Mouse (Mus musculus): ENCODE measurements around the gene Rap1a. TPM values are rescaled to one million over a fixed set of nuclear protein-coding genes. Genes with fewer than 3 reads are reported as not detected.
A peak's percentile ranks its signal among the peaks of the same experiment; 100 is the strongest.

Gene Rap1a
- polyA plus RNA-seq, 1 experiment from 2014 or later: 83.4 TPM

GRCm38 (mm10) chr3:105721681-105722201 is 79.4 kb downstream of the Rap1a start:
- WGBS: 72% methylated on average over 2 of the region's 2 CpGs
- Histone ChIP-seq H3K27ac (no peak overlapping the region), H3K4me2 (replicated peaks) (no peak overlapping the region), H3K4me1 (peaks cover 12% of the 10 kb centered on the region; the same call in 1 of the 2 replicates), H3K9ac (no peak overlapping the region), H3K27me3 (no peaks in the 10 kb centered on the region), H3K4me3 (no peak overlapping the region), H3K9me3 (no peaks in the 10 kb centered on the region), H3K36me3 (no peaks in the 10 kb centered on the region)
- ATAC-seq (ENCODE audit: insufficient number of reproducible peaks, insufficient read depth, low FRiP score, low TSS enrichment): no peak

DNA sequence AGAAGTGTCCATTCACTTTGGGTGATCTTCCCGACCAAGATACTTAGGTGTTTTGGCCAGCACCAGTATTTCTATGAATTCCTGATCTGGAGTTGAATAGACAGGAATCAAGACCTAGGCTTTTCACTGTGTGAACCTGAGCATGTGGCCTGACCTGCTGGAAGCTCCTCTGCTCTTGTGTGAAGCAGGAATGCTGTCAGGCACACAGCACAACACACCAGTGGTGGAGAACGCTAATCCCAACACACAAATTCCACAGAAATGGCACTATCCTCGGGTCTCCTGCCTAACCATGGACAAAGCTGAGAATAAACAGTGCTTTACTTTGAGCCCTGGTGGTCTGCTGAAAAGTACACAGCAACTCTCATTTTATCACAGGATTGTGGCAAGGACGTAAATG is 80.6 kb downstream of the Rap1a start:
- H3K27ac ChIP-seq: no peak overlapping the region
- H3K36me3 ChIP-seq: no peaks in the 10 kb centered on the region
- 73% methylated on average over 4 of the region's 4 CpGs for WGBS
- no peak for ATAC-seq (ENCODE audit: insufficient number of reproducible peaks, insufficient read depth, low FRiP score, low TSS enrichment)
- H3K4me2 ChIP-seq (replicated peaks): no peak overlapping the region
- H3K27me3 ChIP-seq: no peaks in the 10 kb centered on the region
- no peak overlapping the region for H3K4me3 ChIP-seq
- H3K9me3 ChIP-seq: no peaks in the 10 kb centered on the region
- peaks cover 18% of the 10 kb centered on the region for H3K4me1 ChIP-seq
- H3K9ac ChIP-seq: no peak overlapping the region

DNA sequence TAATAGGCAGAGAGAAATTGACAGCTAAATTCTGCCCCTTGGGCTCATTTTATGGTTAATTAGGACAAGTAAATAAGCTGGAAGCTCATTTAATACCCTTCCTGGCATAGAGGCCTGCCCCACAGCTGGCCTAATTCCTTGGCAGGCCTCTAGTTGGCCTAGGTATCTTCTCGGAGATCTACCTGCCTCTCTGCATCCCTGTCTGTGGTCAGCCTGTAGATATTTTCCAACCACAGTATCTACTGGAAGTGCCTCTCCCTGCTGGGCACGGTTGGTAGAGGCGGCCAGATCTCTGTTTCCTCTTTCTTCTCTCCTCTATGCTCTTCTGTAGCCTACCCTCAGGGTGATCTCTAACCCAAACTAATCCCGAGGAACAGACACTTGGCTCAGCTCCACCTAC is 81.2 kb downstream of the Rap1a start:
- H3K9ac ChIP-seq: no peak overlapping the region
- no peaks in the 10 kb centered on the region for H3K9me3 ChIP-seq
- H3K27me3 ChIP-seq: no peaks in the 10 kb centered on the region
- H3K36me3 ChIP-seq: no peaks in the 10 kb centered on the region
- ATAC-seq (ENCODE audit: insufficient number of reproducible peaks, insufficient read depth, low FRiP score, low TSS enrichment): no peak
- no peak overlapping the region for H3K27ac ChIP-seq
- no peak overlapping the region for H3K4me3 ChIP-seq
- no peak overlapping the region for H3K4me2 ChIP-seq (replicated peaks)
- WGBS: 61% methylated on average over 4 of the region's 4 CpGs
- H3K4me1 ChIP-seq: peaks cover 18% of the 10 kb centered on the region

DNA sequence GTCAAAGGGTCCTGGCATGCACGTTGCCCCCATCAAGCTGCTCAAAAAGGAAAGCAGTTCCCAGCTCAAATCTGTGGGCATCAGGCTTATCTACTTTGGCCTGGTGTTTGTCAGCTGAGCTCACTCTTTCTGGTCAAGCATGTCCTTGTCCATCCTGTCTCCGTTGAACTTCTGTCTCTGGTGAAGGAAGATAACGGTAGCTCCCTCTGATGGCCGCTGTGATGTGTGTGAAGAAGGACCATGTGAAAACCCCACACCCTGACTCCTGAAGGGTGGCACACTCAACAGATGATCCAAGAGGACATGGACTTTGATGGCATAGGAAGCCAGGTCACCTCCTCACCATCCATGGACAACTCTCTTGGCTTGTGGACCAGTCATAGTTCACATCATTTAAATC is 82.4 kb downstream of the Rap1a start:
- no peak overlapping the region for H3K4me2 ChIP-seq (replicated peaks)
- no peak overlapping the region for H3K4me3 ChIP-seq
- no peaks in the 10 kb centered on the region for H3K27me3 ChIP-seq
- no peak for ATAC-seq (ENCODE audit: insufficient number of reproducible peaks, insufficient read depth, low FRiP score, low TSS enrichment)
- WGBS: 45% methylated on average over 4 of the region's 4 CpGs
- H3K36me3 ChIP-seq: no peaks in the 10 kb centered on the region
- H3K27ac ChIP-seq: no peak overlapping the region
- no peaks in the 10 kb centered on the region for H3K9me3 ChIP-seq
- H3K4me1 ChIP-seq: peaks cover 27% of the 10 kb centered on the region
- no peak overlapping the region for H3K9ac ChIP-seq

- Histone ChIP-seq H3K36me3 (no peaks in the 10 kb centered on the region), H3K4me2 (replicated peaks) (no peak overlapping the region), H3K9ac (no peak overlapping the region), H3K27ac (peak overlapping the region; percentile 23; the same call in 1 of the 2 replicates), H3K27me3 (no peaks in the 10 kb centered on the region), H3K4me3 (no peak overlapping the region), H3K9me3 (no peaks in the 10 kb centered on the region), H3K4me1 (peaks cover 34% of the 10 kb centered on the region)
- WGBS: 45% methylated on average over 11 of the region's 11 CpGs
- no peak for ATAC-seq (ENCODE audit: insufficient number of reproducible peaks, insufficient read depth, low FRiP score, low TSS enrichment)
Observed at GRCm38 (mm10) chr3:105717856-105718555, 83.1 kb downstream of the Rap1a start.

DNA sequence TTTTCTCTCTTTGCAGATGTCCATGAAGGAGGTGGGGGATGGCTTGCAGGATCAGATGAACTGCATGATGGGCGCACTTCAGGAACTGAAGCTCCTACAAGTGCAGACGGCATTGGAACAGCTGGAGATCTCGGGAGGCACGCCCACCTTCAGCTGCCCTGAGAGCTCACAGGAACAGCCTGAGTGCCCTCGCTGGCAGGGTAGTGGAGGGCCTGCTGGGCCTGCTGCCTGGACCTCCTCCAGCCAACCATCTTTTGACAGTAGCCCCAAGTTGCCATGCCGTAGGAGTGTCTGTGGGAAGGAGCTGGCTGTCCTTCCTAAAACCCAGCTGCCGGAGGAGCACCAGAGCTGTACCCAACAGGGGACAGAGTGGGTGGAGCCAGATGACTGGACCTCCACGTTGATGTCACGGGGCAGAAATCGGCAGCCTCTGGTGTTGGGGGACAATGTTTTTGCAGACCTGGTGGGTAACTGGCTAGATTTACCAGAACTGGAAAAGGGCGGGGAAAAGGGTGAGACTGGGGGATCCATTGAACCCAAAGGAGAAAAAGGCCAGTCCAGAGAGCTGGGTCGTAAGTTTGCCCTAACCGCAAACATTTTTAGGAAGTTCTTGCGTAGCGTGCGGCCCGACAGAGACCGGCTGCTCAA is 84.7 kb downstream of the Rap1a start:
- Histone ChIP-seq H3K27ac (0 out of 2 replicates have a peak overlapping the region, but pooled peaks have one; percentile 5), H3K4me1 (peaks cover 38% of the 10 kb centered on the region), H3K4me3 (no peak overlapping the region), H3K36me3 (no peaks in the 10 kb centered on the region), H3K4me2 (replicated peaks) (no peak overlapping the region), H3K9me3 (no peaks in the 10 kb centered on the region), H3K9ac (no peak overlapping the region), H3K27me3 (no peaks in the 10 kb centered on the region)
- no peak for ATAC-seq (ENCODE audit: insufficient number of reproducible peaks, insufficient read depth, low FRiP score, low TSS enrichment)
- WGBS: 64% methylated on average over 18 of the region's 18 CpGs

- Histone ChIP-seq H3K27me3 (no peaks in the 10 kb centered on the region), H3K27ac (no peak overlapping the region), H3K9me3 (no peaks in the 10 kb centered on the region), H3K4me1 (peaks cover 39% of the 10 kb centered on the region), H3K9ac (no peak overlapping the region), H3K4me2 (replicated peaks) (no peak overlapping the region), H3K36me3 (no peaks in the 10 kb centered on the region), H3K4me3 (no peak overlapping the region)
- ATAC-seq (ENCODE audit: insufficient number of reproducible peaks, insufficient read depth, low FRiP score, low TSS enrichment): no peak
Observed at GRCm38 (mm10) chr3:105714820-105715167, 86.3 kb downstream of the Rap1a start.

DNA sequence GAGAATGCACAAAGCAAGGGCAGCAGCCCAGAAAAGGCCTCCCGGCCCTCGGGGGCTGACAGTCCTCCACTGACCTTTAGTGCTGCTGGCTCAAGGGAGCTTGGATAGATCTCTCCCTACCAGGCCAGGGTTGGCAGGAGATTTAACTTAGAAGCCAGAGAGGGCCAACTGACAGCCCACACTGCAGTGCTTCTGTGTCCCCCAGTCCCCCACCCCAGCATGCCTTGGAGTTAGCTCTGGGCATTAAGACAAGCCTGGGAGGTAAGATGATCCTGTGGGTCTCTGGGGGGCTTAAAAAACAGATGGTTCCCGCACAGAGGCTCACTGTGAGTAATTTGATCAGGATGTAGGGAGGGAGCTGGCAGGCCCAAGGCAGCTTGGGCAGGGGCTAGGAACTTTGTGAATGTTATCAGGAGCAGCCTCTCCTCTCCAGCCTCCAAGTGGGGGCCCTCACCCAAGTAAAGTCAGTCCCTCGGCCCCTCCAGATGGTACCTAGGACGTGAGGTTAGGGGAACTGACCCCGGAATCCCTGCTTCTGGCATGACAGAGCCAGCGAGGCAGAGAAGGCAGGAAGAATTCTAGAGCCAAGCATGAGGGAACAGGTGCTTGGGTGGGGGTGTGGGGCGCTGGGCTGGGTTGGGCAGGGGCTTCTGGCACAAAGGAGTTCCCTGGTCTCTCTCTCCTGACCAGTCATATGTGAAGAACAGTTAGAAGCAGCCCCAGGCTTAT is 86.9 kb downstream of the Rap1a start:
- Histone ChIP-seq H3K27ac (peak overlapping the region; percentile 85), H3K27me3 (no peaks in the 10 kb centered on the region), H3K4me1 (peaks cover 39% of the 10 kb centered on the region), H3K4me2 (replicated peaks) (peak overlapping the region; percentile 7; the same call in 1 of the 2 replicates), H3K9me3 (no peaks in the 10 kb centered on the region), H3K36me3 (no peaks in the 10 kb centered on the region), H3K9ac (no peak overlapping the region), H3K4me3 (no peak overlapping the region)
- 4% methylated on average over 8 of the region's 8 CpGs for WGBS
- ATAC-seq (ENCODE audit: insufficient number of reproducible peaks, insufficient read depth, low FRiP score, low TSS enrichment): peak; percentile 79

- Histone ChIP-seq H3K27me3 (no peaks in the 10 kb centered on the region), H3K4me2 (replicated peaks) (no peak overlapping the region), H3K36me3 (no peaks in the 10 kb centered on the region), H3K9ac (no peak overlapping the region), H3K4me1 (peaks cover 38% of the 10 kb centered on the region), H3K4me3 (no peak overlapping the region), H3K27ac (no peak overlapping the region), H3K9me3 (no peaks in the 10 kb centered on the region)
- ATAC-seq (ENCODE audit: insufficient number of reproducible peaks, insufficient read depth, low FRiP score, low TSS enrichment): no peak
Observed at GRCm38 (mm10) chr3:105712827-105713226, 88.3 kb downstream of the Rap1a start.

DNA sequence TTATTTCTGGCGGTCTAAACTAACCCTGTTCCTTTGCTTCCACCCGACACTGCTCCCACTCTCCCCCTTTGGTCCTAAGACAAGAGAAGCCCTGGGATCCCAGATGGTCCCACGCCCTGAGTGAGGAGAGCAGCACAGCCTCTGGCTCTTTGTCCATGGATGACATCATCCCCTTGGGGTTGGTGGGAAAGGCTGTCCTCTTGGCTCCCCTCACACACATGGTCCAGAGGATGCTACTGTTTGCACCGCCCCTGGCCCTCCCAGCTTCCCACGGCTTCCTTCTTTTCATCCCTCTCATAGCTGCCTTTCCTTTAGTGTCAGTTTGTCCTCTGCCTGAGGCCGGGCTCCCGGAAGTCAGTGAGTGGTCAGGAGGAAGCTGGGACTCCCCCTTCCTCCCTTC is 89.4 kb downstream of the Rap1a start:
- Histone ChIP-seq H3K4me1 (peaks cover 38% of the 10 kb centered on the region), H3K27me3 (0 out of 2 replicates have a peak, but pooled peaks cover 1% of the 10 kb centered on the region), H3K9me3 (no peaks in the 10 kb centered on the region), H3K36me3 (no peaks in the 10 kb centered on the region), H3K9ac (no peak overlapping the region), H3K27ac (0 out of 2 replicates have a peak overlapping the region, but pooled peaks have one; percentile 9), H3K4me2 (replicated peaks) (no peak overlapping the region), H3K4me3 (no peak overlapping the region)
- ATAC-seq (ENCODE audit: insufficient number of reproducible peaks, insufficient read depth, low FRiP score, low TSS enrichment): no peak
- WGBS: 60% methylated on average over 7 of the region's 7 CpGs

DNA sequence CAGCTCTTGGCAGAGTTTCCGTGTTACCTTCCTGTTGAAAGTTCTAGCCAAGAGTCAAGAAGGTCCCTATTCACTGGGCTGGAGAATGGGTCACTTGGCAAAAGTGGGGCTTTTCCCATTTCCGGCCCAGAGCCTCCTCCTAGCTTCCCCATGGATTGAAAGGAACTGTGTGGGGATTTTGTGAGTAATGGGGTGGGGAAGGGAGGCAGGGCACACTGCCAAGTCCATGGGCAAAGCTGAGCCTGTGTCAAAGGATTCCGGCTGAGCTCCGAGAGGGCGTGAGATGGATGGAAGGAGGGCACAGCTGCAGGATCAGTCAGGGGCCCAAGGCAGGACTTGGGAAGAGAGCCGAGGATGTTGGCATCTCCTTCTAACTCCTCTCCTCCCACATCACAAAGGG is 90.9 kb downstream of the Rap1a start:
- no peak for ATAC-seq (ENCODE audit: insufficient number of reproducible peaks, insufficient read depth, low FRiP score, low TSS enrichment)
- no peak overlapping the region for H3K9ac ChIP-seq
- H3K36me3 ChIP-seq: no peaks in the 10 kb centered on the region
- H3K27ac ChIP-seq: no peak overlapping the region
- H3K4me1 ChIP-seq: peaks cover 36% of the 10 kb centered on the region
- H3K9me3 ChIP-seq: no peaks in the 10 kb centered on the region
- 88% methylated on average over 6 of the region's 6 CpGs for WGBS
- no peak overlapping the region for H3K4me2 ChIP-seq (replicated peaks)
- H3K27me3 ChIP-seq: peaks cover 16% of the 10 kb centered on the region
- no peak overlapping the region for H3K4me3 ChIP-seq

DNA sequence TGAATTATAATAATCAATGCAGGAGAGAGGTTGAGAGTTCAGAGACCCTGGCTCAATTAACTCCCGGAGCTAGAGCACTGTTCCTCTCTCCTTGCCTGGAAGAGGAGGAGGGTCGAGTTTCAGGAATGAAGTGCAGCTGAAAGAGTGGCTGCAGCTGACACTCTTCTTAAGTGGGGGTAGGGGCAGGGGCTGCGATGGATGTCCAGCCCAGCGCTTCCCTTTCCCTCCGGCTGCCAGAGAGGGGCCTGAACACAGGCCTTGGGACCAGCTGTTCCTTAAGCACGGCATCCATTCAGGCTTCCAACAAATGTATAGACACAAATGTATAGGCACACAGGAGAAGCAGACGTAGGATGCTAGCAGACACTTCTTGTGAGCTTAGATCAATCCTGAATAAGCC is 93.5 kb downstream of the Rap1a start:
- Histone ChIP-seq H3K4me1 (peaks cover 21% of the 10 kb centered on the region), H3K9ac (no peak overlapping the region), H3K27me3 (peaks cover 31% of the 10 kb centered on the region), H3K27ac (no peak overlapping the region), H3K9me3 (no peaks in the 10 kb centered on the region), H3K4me2 (replicated peaks) (no peak overlapping the region), H3K36me3 (no peaks in the 10 kb centered on the region), H3K4me3 (no peak overlapping the region)
- no peak for ATAC-seq (ENCODE audit: insufficient number of reproducible peaks, insufficient read depth, low FRiP score, low TSS enrichment)
- WGBS: 6% methylated on average over 7 of the region's 7 CpGs

All from embryonic facial prominence, embryonic 12.5 days (tissue).